Mouse (Mus musculus) ovary, postnatal 36 days (tissue): ENCODE results near the gene Zfp598.
A peak's percentile ranks its signal among the peaks of the same experiment; 100 is the strongest.

Experiments used
- DNase-seq: peaks from one replicate; pipeline ENCODE4 v3.0.0; 2022; ENCODE audit warnings: low spot score, mixed read lengths

The Zfp598 gene

DNA sequence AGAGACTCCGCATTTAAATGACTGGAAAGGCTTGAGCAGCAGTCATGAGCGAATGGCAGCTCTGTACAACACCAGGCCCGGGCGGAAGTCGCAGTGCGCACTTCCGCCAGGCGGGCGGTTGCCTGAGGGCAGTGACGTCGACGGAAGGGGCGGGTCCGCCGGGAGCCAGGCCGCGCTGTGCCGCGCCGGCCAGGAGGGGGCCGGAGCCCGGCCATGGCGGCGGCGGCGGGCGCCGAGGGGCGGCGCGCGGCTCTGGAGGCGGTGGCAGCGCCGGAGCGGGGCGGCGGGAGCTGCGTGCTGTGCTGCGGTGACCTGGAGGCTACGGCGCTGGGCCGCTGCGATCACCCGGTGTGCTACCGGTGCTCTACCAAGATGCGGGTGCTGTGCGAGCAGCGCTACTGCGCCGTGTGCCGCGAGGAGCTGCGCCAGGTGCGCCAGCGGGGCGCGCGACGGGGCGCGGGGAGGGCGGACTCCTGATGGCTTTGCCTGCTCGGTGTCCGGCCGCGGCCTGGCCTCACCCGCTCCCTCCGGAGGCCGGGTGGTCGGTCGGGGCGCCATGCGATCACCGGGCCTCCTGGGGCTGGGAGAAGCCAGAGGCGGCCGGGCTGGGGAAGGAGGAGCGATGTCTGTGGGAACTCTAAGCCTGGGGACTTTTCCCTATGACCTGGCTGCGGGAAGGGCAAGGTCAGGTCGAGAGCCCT is at the start of gene Zfp598:
Zfp598 (plus strand) TSS at position 143 of the 701 bp plus-strand sequence.
- peak; percentile 95 for DNase-seq

DNA sequence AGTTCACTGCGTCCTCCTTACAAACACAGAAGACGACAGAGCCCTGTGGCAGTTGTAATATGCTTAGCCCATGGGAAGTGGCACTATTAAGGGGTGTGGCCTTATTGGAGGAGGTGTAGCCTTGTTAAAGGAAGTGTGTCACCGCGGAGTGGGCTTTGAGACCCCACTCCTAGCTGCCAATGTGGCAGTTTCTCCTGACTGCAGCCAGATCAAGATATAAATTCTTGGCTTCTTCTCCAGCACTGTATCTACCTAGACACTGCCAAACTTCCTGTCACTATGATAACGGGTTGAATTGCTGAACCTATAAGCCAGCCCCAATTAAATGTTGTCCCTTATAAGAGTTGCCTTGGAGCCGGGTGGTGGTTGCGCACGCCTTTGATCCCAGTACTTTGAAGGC is 44.0 kb upstream of the Zfp598 start:
- no peak for DNase-seq

GRCm38 (mm10) chr17:24628646-24629045 is 40.8 kb upstream of the Zfp598 start:
- peak; percentile 73 for DNase-seq

GRCm38 (mm10) chr17:24630072-24630471 is 39.4 kb upstream of the Zfp598 start:
- no peak for DNase-seq

DNA sequence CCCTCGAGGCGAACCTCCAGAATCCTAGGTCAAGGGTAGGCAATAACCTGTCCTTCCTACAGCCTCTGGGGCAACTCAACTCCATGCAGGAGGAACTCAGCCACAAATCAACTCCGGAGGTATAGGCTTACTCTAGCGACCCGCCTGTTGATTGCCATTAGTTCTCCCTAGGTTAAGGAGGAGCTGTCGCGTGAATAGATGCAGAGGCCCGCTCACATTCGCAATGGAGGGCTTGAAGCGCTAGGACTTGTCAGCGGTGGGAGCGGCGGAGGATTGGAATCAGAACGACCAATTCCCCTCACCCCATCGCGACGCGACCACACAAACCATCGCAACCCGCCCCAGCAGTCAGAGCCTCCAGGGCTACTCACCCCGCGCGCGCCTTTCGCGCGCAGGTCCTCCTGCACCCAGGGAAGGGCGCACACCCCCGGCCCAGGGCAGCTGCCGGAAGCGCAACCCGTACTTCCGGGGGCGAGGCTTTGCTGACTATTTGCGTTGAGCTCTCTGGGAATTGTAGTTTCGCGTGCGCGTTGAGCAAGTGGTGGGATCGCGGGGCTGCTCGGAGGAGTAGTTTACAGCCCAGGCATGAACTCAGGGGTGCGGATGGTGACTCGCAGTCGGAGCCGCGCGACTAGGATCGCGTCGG is 37.2 kb upstream of the Zfp598 start, which contains the start of the genes Tsc2 and Nthl1:
Tsc2 (minus strand) TSS at position 464 of the 646 bp plus-strand sequence.
Nthl1 (plus strand) TSS at position 514 of the 646 bp plus-strand sequence.
- DNase-seq, result peak; percentile 84

- DNase-seq, result peak; percentile 63
Measured at GRCm38 (mm10) chr17:24632813-24633449, 36.6 kb upstream of the Zfp598 start.

DNA sequence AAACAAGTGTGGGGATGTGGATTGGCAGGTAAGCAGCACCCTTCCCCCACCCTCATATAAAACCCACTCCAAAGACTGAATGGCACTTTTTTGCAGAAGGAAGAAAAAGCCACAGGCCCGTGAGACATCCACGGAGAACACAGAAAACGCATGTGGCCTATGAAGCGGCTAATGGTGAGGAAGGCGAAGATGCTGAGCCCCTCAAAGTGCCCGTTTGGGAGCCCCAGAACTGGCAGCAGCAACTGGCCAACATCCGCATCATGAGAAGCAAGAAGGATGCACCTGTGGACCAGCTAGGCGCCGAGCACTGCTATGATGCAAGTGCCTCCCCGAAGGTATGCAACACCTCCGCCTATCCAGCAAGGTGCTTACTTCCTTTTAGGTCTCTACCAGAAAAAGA is 35.7 kb upstream of the Zfp598 start:
- DNase-seq, result no peak

DNA sequence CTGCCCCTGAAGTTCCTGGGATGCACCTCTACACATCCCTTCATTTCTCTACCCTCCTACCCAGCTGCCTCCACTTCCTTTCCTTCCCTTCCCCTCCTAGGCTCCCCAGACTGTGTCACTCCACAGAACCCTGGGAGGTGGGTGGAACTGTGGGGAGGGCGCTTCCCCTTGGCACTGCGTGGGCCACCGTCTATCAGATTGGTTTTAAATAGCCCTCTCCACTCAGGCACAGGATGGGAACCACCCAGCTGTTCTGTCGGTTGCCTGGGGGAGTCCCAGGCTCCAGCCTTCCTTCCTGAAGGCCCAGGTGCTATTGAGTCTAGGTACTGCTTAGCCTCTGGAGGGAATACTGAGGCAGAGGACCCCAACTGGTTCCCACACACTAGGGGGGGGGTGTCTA is 34.5 kb upstream of the Zfp598 start:
- DNase-seq, result no peak

GRCm38 (mm10) chr17:24635694-24636093 is 33.8 kb upstream of the Zfp598 start:
- DNase-seq, result no peak

DNA sequence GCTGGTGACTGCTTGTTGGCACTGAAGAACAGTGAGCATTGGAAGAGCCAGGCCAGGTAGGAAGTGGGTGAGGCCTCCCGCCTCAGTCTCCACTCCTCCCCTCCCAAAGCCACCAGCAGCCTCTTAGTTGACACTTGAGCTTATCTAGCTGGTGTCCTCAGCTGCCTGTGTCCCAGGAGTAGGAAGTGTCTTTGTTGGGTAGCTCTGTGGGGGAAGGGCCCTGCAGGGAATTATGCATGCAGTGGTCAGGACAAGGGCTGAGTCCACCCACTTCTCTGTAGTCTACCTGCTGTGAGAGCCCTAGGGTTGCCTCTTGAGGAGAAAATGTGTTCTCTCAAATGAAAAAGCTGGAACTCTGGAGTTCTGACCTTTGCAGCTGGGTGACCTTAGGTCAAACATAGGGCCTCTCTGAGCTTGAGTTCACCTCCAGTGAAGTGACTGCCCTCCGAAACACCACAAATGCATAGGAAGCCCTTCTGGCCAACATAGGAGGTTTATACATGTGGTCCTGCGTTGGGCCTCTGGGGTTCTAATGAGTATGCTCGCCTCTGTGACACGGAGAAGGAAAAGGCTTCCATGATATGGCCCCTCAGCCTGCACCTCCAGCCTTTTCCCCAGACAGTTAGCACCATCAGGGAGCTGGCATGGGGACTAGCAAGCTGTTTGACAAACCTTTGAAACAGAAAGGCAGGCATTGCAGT is 32.6 kb upstream of the Zfp598 start:
- no peak for DNase-seq

- no peak for DNase-seq
Measured at GRCm38 (mm10) chr17:24638214-24638613, 31.3 kb upstream of the Zfp598 start.

DNA sequence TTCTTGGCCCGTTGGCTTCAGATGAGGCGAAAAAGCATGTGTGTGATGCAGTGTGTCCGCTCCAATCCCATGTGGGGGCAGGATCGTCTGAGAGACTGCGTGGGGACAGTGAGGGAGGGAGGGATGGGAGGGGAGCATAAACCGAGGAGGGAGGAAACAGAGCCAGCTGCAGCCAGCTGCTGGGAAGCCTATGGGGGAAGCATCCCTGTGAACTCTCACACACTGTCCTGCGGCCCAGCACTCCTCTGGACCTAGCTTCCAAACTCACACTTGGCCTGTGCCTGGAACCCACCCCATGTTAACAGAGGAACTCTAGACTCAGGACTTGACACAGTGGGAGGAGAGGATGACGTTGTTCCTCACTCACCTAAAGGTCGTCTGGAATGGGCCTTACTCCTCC is 30.6 kb upstream of the Zfp598 start:
- DNase-seq, result peak; percentile 48

GRCm38 (mm10) chr17:24639571-24639988 is 29.9 kb upstream of the Zfp598 start:
- no peak for DNase-seq

GRCm38 (mm10) chr17:24640119-24640518 is 29.4 kb upstream of the Zfp598 start:
- DNase-seq, result no peak

DNA sequence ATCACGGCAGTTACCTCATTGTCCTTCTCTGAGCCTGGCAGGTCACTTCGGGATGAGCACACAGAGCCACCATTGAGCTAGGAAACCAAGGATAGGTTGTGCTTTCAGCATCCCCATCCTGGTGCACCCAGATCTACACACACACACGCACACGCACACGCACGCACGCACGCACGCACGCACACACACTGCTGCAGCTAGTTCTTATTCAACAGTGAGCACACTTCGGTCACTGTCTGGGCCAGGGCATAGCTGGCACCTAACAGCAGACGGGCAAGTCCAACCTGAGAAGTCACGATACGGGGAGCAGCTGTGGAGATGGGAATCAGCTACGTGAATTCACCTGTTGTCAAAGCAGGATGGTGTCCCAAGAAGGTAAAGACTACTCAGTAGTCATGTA is 28.9 kb upstream of the Zfp598 start:
- DNase-seq, result no peak

GRCm38 (mm10) chr17:24641944-24642343 is 27.5 kb upstream of the Zfp598 start:
- no peak for DNase-seq

- no peak for DNase-seq
Measured at GRCm38 (mm10) chr17:24642791-24643343, 26.6 kb upstream of the Zfp598 start.

GRCm38 (mm10) chr17:24644030-24644715 is 25.3 kb upstream of the Zfp598 start:
- no peak for DNase-seq

GRCm38 (mm10) chr17:24644875-24645721 is 24.4 kb upstream of the Zfp598 start:
- no peak for DNase-seq

- DNase-seq, result no peak
Measured at GRCm38 (mm10) chr17:24645916-24646315, 23.6 kb upstream of the Zfp598 start.

GRCm38 (mm10) chr17:24646381-24646780 is 23.1 kb upstream of the Zfp598 start:
- DNase-seq, result no peak
